Mouse (Mus musculus) heart, postnatal 10 days (tissue): ENCODE data around the gene Chst10. TPM values are rescaled to one million over a fixed set of nuclear protein-coding genes. Genes with fewer than 3 reads are reported as not detected.

ENCODE experiments used
- DNase-seq, 2 experiments: peaks; one replicate each; pipeline ENCODE4 v3.0.0; 2021
- intact Hi-C: fragments of 180-260 bp; cut with DNase I; formaldehyde crosslinking; loops from one replicate; pipeline ENCODE4 v1.15.1; 2025
- total RNA-seq, 2 experiments: library from RNA; stranded (reverse); gene quantifications; 2 replicates each; pipeline ENCODE4 v1.2.3; 2021

Chst10 gene
- total RNA-seq, 2 experiments from 2014 or later = 0.41 to 0.47 TPM

GRCm38 (mm10) chr1:38869398-38870195, 28.4 kb downstream of the Chst10 start:
- no peak for DNase-seq

GRCm38 (mm10) chr1:38866242-38866641, 31.7 kb downstream of the Chst10 start:
- DNase-seq = no peak
- intact Hi-C loops = no loop called here

More at GRCm38 (mm10) chr1:38869398-38870195, 28.4 kb downstream of the Chst10 start:
- intact Hi-C loops = no loop called here

- DNase-seq = no peak
- intact Hi-C loops = no loop called here
Measured at GRCm38 (mm10) chr1:38864341-38864740, 33.6 kb downstream of the Chst10 start.

DNA sequence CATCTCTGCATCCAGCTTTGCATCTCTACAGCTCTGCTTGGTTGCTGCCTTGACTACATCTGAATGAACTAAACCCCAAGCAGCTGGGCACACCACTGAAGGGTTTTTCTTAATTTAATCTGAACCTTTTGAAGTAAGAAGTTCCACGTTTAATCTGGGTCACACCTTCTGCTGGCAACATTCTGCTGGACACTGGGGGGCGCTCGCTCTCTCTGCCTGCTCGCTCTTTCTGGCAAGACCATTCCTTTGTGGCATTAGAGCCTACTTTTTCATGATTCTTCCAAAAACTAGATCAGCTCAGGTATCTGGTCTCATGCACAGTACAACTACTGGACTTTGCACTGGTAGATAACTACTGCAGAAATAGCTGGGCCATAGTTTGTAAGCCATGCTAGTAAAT, 35.7 kb downstream of the Chst10 start:
- DNase-seq = peak in 1 of 2 experiments; percentile 23
- intact Hi-C loops = no loop called here

DNA sequence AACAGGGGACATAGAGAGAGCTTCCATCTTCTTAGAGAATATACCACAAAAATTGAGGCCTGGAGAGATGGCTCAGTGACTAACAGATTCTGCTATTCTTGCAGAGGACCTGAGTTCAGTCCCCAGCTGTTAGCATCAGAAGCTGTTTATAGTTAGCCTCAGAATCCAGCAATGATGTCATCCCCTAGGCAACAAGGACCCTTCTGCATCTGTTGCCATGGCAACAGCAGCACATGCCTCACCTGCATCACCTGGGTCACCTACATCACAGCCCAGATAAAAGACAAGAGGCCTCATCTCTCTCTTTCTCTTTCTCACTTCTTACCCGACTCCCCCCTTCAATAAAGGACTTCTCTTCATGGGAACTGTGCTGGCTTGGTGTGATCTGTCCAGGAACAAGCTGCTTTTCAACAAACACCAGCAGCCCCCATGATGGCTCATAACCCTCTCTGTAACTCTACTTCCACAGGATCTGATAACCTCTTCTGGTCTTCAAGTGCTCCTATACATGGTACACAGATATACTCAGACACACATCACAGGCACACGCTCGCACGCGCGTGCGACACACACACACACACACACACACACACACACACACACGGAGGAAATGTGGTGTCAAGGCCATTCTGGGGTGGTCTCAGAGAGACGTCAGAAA, 37.0 kb downstream of the Chst10 start:
- intact Hi-C loops = no loop called here
- DNase-seq = no peak

GRCm38 (mm10) chr1:38860207-38860606, 37.8 kb downstream of the Chst10 start:
- intact Hi-C loops = no loop called here
- no peak for DNase-seq

DNA sequence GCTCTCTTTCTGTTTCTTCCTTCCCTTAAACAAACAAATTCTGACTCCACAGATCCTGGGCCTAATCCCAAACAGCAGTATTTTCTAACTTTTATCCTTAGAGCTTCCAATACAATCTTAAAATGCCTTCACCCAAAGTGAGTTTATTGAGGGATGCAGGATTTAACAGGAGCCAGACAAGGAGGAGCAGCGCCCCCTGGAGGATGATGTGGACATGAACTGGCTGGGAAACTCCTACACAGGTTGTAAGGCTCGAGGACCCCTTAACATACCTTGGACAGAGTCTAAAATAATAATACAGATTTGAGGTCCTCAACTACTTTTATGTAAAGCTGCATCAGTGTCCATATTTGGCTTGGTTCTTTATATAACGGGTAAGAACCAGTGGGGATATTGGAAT, 41.8 kb downstream of the Chst10 start:
- intact Hi-C loops = no loop called here
- peak; percentile 21 to 65 for DNase-seq

DNA sequence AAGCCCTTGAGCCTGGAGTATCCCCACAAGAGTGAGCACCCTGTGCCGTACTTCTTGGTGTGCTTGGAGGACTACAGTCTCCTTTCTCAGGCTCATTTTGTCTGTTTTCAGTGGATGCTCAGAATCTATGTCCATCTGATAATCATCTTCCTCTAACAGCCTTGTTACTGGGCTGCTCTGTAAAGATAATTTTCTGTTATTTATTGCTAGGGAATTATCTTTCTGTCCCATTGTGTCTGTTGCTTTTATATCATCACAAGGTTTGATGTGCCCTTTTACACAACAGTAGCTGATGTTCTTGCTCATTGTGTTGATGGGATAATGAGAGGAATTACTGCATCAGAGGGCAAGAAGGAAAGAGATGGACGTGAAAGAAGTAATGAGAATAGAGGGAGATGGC, 45.7 kb downstream of the Chst10 start:
- intact Hi-C loops = no loop called here
- DNase-seq = no peak

DNA sequence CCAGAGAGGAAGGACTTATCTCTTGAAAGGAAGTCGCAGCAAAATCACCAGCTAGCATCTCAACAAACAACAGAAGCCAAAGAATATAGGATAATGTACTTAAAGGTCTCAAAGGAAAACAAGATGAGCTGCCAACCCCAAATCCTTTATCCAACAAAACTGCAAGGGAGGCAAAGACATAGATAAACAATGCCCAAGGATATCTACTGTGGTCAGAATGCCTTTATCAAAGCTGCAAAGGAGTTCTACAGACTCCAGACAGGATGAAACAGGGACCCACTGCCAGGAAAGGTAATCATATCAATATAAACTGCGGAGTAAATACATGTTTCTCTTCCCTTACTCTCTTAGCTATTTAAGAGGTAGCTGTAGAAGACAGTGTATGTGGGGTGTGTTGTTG, 47.3 kb downstream of the Chst10 start:
- no peak for DNase-seq
- intact Hi-C loops = no loop called here

- intact Hi-C loops = no loop called here
Measured at GRCm38 (mm10) chr1:38848451-38849289, 49.3 kb downstream of the Chst10 start.

GRCm38 (mm10) chr1:38847975-38848374, 50.0 kb downstream of the Chst10 start:
- intact Hi-C loops = no loop called here
- no peak for DNase-seq

More at GRCm38 (mm10) chr1:38848451-38849289, 49.3 kb downstream of the Chst10 start:
- DNase-seq = no peak

DNA sequence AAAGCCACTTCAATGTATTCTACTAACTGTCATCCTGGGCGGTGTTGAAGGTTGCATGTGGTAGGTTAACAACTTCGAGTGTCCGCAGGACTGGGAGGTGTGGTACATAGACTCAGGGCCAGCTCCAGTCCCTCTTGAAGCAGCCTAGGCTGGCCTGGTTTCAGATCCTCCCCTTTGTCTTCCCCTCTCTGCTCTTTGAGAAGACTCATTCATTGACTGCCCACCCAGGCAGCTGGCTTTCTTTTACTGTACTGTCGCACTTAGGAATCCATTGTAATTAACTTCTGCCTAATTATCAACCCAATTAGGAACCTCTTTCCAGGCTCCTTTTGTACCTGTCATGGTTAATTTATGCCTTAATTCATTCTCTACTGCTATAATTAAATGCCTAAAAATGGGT, 54.7 kb downstream of the Chst10 start:
- intact Hi-C loops = no loop called here
- no peak for DNase-seq

GRCm38 (mm10) chr1:38842861-38843260, 55.1 kb downstream of the Chst10 start:
- intact Hi-C loops = no loop called here
- DNase-seq = no peak

GRCm38 (mm10) chr1:38839944-38840343, 58.0 kb downstream of the Chst10 start:
- DNase-seq = no peak

GRCm38 (mm10) chr1:38836477-38836872, 61.5 kb downstream of the Chst10 start, which contains the start of gene Lonrf2:
Lonrf2 (minus strand) TSS chr1:38836711.
- intact Hi-C loops = no loop called here
- no peak for DNase-seq

More at GRCm38 (mm10) chr1:38839944-38840343, 58.0 kb downstream of the Chst10 start:
- intact Hi-C loops = no loop called here

GRCm38 (mm10) chr1:38835568-38836476, 62.1 kb downstream of the Chst10 start:
- peak; percentile 51 to 52 for DNase-seq
- intact Hi-C loops = no loop called here

DNA sequence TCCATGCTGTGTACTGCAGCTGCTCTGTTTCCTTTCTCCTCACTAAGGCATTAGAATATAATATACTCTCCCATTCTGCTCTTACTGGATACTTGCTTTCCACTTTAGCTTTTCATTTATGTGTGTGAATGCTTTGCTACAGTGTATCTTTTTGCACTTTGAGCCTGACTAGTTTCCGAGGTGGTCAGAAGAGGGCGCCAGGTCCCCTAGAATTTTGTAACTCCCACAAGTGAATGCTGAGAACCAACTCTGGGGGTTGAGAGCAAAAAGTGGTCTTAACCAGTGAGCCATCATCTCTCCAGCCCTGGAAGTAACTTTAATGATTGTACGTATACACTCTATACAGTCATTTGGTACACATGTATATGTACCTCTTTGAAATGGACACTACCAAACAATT, 63.1 kb downstream of the Chst10 start:
- DNase-seq = peak; percentile 11 to 31
- intact Hi-C loops = no loop called here

DNA sequence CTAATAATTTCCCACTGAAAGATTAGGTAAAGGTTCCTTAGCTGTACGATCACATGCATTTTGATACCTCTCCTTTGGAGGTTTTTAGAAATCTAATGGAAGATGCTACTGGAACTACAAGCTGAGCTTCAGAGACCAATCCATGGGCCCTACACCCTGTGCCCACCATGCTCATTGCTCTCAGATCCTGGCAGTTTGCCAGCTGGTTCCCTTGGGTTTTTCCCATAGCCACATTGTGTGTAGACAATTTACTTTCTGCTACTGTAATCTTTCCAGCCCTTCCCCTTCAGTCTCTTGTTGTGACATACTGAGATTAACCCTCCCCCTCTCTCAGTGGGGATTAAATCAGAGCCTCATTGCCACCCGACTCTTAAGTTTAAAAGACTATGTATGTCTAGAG, 73.0 kb downstream of the Chst10 start:
- DNase-seq = no peak
- intact Hi-C loops = no loop called here

GRCm38 (mm10) chr1:38823851-38824250, 74.1 kb downstream of the Chst10 start:
- DNase-seq = no peak
- intact Hi-C loops = no loop called here

- DNase-seq = no peak
- intact Hi-C loops = no loop called here
Measured at GRCm38 (mm10) chr1:38819691-38820090, 78.3 kb downstream of the Chst10 start.
